15 mouse cellular contexts compared by ENCODE assay signal in the genomic region with DNA sequence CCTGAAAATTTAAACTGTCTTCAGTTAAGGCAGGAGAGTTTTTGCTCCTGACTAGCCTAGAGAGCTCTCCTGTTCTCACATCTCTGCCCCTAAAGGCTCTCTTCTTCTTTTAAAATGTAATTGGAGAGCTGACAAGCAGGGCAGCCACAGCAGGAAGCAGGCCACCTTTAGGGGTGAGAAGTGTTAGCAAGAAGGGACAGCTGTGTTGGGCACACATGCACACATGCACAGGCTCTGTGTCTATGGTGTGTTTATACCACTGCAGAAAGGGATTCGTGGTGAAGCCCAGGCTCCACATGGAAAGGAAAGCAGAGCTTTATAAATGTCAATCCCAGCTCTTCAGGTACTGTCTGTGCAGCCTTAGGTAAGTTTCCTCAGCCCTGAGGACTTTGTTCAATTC.
"Had no signal": no experiment of that assay in that cellular context is flagged by ENCODE, and none has a peak within 500 bp of the region (broad histone marks: within the 10 kb centered on the region; RNA-seq: fewer than 3 reads in every experiment).

No protein-coding gene starts in this region.

- H3K4me3 ChIP-seq: layer of hippocampus, adult 2 months; liver, embryonic 13.5 days; midbrain, embryonic 13.5 days had no signal

- H3K4me1 ChIP-seq: liver, embryonic 13.5 days had no signal

- H3K27ac ChIP-seq: kidney, postnatal 0 days; layer of hippocampus, adult 2 months; liver, embryonic 13.5 days; midbrain, embryonic 13.5 days had no signal

- H3K9me3 ChIP-seq: liver, embryonic 13.5 days; midbrain, embryonic 13.5 days had no signal

- DNase-seq: kidney, adult 18-20 months; kidney, postnatal 25 days; layer of hippocampus, adult 9-11 months; liver; liver, embryonic 13.5 days; lung, adult 2 months; lung, postnatal 14 days; lung, postnatal 4 days; thymus, adult 18-20 months; thymus, postnatal 36 days had no signal

- H3K27me3 ChIP-seq: liver, embryonic 13.5 days had no signal

- H3K36me3 ChIP-seq: liver, embryonic 13.5 days; midbrain, embryonic 13.5 days had no signal

- ATAC-seq: intestine, embryonic 16.5 days; midbrain, embryonic 13.5 days; midbrain, embryonic 16.5 days had no signal

- H3K4me2 ChIP-seq: liver, embryonic 13.5 days; midbrain, embryonic 13.5 days had no signal

- H3K9ac ChIP-seq: liver, embryonic 13.5 days; midbrain, embryonic 13.5 days had no signal
